Mouse (Mus musculus): ENCODE measurements at regions not wholly inside any gene's neighbourhood (a gene's known extent, or its start where the extent isn't known, plus 50 kb on each side); places are given as distances from the start of the nearest gene placed in this dataset.
"Not testable (repeated sequence)": the region's sequence is repeated elsewhere in the genome, so short reads cannot be mapped to it uniquely, and the experiment has no call there.

- DNase-seq (ENCODE audit: low spot score); H3K27ac ChIP-seq; H3K4me1 ChIP-seq (replicated peaks; ENCODE audit: control insufficient read depth, insufficient read depth, low read length); H3K4me2 ChIP-seq (replicated peaks); H3K27me3 ChIP-seq (ENCODE audit: control insufficient read depth, insufficient read depth, low read length); ATAC-seq (ENCODE audit: low FRiP score); H3K4me3 ChIP-seq (replicated peaks; ENCODE audit: low read length); H3K9me3 ChIP-seq (ENCODE audit: control insufficient read depth, low read length); H3K36me3 ChIP-seq (replicated peaks; ENCODE audit: control insufficient read depth, insufficient read depth); H3K9ac ChIP-seq: not testable (repeated sequence)
- 66% methylated on average over 3 of the region's 3 CpGs for WGBS
Measured at GRCm38 (mm10) chr13:5695581-5695980, 165.7 kb upstream of the Klf6 start.

DNA sequence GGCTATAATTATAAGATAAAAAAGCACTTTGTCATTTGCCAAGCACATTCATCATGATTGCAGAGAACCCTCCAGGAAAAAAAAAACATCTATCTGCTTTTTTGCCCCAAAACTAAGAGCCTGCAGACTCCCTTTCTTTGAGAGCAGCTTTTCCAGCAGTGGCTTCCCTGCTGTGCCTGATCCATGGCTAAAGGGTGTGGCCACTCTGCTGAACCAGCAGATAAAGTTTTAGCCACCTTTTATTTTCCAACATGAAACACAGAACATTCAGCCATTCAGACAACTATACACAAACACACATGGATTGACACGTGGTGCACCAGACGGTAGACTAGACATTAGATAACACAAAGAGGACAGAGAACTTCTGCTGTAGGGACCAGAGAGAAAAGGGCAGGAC lies 164.9 kb upstream of the Klf6 start:
- H3K9me3 ChIP-seq (ENCODE audit: control insufficient read depth, low read length): 0 out of 2 replicates have a peak, but pooled peaks cover 6% of the 10 kb centered on the region
- no peak overlapping the region for H3K4me3 ChIP-seq (replicated peaks; ENCODE audit: low read length)
- no peak overlapping the region for H3K4me2 ChIP-seq (replicated peaks)
- H3K9ac ChIP-seq: no peak overlapping the region
- DNase-seq (ENCODE audit: low spot score) (no peak), ATAC-seq (ENCODE audit: low FRiP score) (no peak)
- 25% methylated on average over 2 of the region's 2 CpGs for WGBS
- H3K36me3 ChIP-seq (replicated peaks; ENCODE audit: control insufficient read depth, insufficient read depth): no peaks in the 10 kb centered on the region
- H3K27ac ChIP-seq: no peak overlapping the region
- H3K27me3 ChIP-seq (ENCODE audit: control insufficient read depth, insufficient read depth, low read length): no peaks in the 10 kb centered on the region
- H3K4me1 ChIP-seq (replicated peaks; ENCODE audit: control insufficient read depth, insufficient read depth, low read length): no peaks in the 10 kb centered on the region

DNA sequence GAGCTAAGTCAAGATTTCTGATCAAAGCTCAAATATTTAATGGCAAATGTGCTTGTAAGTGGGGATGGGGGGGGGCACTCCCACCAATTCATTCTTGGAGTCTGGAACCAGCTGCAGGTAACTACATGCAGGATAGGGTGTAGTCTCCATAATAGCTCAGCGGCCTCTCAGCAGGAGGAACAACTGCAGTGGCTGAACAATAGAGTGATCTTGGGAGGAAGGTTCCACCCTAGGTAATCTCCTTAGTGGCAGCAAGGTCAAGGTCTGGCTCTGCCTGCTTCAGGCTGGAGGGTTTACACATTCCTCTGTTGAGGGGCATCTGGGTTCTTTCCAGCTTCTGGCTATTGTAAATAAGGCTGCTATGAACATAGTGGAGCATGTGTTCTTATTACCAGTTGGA lies 164.0 kb upstream of the Klf6 start:
- H3K27ac ChIP-seq; H3K36me3 ChIP-seq (replicated peaks; ENCODE audit: control insufficient read depth, insufficient read depth); ATAC-seq (ENCODE audit: low FRiP score); DNase-seq (ENCODE audit: low spot score); H3K9ac ChIP-seq; H3K27me3 ChIP-seq (ENCODE audit: control insufficient read depth, insufficient read depth, low read length); H3K4me3 ChIP-seq (replicated peaks; ENCODE audit: low read length); H3K9me3 ChIP-seq (ENCODE audit: control insufficient read depth, low read length); H3K4me2 ChIP-seq (replicated peaks); H3K4me1 ChIP-seq (replicated peaks; ENCODE audit: control insufficient read depth, insufficient read depth, low read length): not testable (repeated sequence)
- 55% methylated on average over 1 of the region's 1 CpGs for WGBS

DNA sequence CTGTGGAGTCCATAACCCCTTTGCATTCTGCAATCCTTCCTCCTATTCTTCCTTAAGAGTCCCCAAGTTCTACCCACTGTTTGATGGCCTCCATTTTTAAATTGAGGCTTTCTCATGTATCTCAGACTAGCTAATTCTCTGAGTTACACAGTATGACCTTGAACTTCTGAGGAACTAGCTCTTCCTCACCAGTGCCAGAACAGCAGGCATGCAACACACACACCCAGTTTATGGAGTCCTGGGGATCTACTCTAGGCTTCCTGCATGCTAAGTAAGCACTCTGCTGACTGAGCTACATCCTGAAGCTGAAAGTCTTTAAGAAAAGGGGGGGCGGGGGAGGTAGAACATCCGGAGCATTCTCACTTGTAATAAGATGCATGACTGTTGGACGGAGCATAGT lies 159.2 kb upstream of the Klf6 start:
- no peak overlapping the region for H3K9ac ChIP-seq
- DNase-seq (ENCODE audit: low spot score) (no peak), ATAC-seq (ENCODE audit: low FRiP score) (no peak)
- 80% methylated on average over 3 of the region's 3 CpGs for WGBS
- H3K9me3 ChIP-seq (ENCODE audit: control insufficient read depth, low read length): no peaks in the 10 kb centered on the region
- no peak overlapping the region for H3K4me3 ChIP-seq (replicated peaks; ENCODE audit: low read length)
- no peak overlapping the region for H3K27ac ChIP-seq
- H3K4me2 ChIP-seq (replicated peaks): no peak overlapping the region
- no peaks in the 10 kb centered on the region for H3K4me1 ChIP-seq (replicated peaks; ENCODE audit: control insufficient read depth, insufficient read depth, low read length)
- H3K27me3 ChIP-seq (ENCODE audit: control insufficient read depth, insufficient read depth, low read length): no peaks in the 10 kb centered on the region
- H3K36me3 ChIP-seq (replicated peaks; ENCODE audit: control insufficient read depth, insufficient read depth): no peaks in the 10 kb centered on the region

DNA sequence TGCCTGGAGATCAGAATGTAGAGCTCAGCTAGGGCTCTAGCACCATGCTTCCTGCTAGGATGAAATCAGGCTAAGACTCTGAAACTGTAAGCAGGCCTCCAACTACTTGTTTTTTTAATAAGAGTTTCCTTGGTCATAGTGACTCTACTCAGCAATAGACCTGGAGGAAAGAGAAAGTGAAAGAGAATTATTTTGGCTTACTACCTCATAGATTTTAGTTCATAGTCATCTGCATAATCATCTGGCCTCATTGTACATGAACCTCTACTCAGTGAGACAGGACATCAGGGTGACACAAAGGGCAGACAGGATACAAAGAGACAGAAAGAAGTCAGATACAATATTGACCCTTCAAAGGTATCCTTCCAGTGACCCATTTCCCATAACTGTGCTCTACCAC lies 156.3 kb upstream of the Klf6 start:
- Histone ChIP-seq H3K4me1 (replicated peaks; ENCODE audit: control insufficient read depth, insufficient read depth, low read length) (no peaks in the 10 kb centered on the region), H3K9ac (no peak overlapping the region), H3K27ac (no peak overlapping the region), H3K4me3 (replicated peaks; ENCODE audit: low read length) (no peak overlapping the region), H3K9me3 (ENCODE audit: control insufficient read depth, low read length) (no peaks in the 10 kb centered on the region), H3K27me3 (ENCODE audit: control insufficient read depth, insufficient read depth, low read length) (no peaks in the 10 kb centered on the region), H3K36me3 (replicated peaks; ENCODE audit: control insufficient read depth, insufficient read depth) (no peaks in the 10 kb centered on the region), H3K4me2 (replicated peaks) (no peak overlapping the region)
- DNase-seq (ENCODE audit: low spot score) (no peak), ATAC-seq (ENCODE audit: low FRiP score) (no peak)

- Histone ChIP-seq H3K27ac (no peak overlapping the region), H3K4me3 (replicated peaks; ENCODE audit: low read length) (no peak overlapping the region), H3K4me2 (replicated peaks) (no peak overlapping the region), H3K4me1 (replicated peaks; ENCODE audit: control insufficient read depth, insufficient read depth, low read length) (no peaks in the 10 kb centered on the region), H3K27me3 (ENCODE audit: control insufficient read depth, insufficient read depth, low read length) (no peaks in the 10 kb centered on the region), H3K36me3 (replicated peaks; ENCODE audit: control insufficient read depth, insufficient read depth) (no peaks in the 10 kb centered on the region), H3K9me3 (ENCODE audit: control insufficient read depth, low read length) (no peaks in the 10 kb centered on the region), H3K9ac (no peak overlapping the region)
- WGBS: 86% methylated on average over 1 of the region's 1 CpGs
- no peak for DNase-seq (ENCODE audit: low spot score)
- no peak for ATAC-seq (ENCODE audit: low FRiP score)
Measured at GRCm38 (mm10) chr13:5711646-5712045, 149.6 kb upstream of the Klf6 start.

DNA sequence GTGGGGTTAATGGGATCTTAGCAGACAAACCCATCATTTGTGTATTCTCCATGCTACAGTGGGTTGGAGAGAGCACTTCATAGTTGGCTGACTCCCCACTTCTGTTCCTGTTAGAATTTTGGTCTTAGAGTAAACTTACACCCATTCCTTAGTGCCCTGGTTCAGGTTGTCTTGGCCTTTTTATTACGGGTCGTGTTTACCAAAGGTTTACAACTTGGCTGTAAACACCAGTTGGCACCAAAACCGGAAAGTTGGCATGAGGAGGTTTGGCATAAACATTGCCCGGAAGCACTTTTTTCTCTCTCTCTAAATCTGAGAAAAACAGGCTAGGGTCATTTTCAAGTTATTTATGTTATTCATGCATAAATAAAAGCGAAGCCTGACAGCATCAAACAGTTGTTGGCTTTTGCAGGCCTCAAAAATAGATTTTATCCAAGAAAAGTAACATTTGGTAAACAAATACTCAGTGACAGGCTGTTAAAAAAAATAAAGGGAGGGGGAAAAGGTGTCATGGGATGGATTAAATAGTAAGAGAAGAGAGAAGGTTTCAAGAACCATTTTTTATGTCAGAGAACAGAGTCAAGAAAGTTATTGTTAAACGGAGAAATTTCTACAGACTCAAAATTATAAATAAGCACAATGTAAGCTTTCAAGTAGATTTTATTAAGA lies 148.0 kb upstream of the Klf6 start:
- no peaks in the 10 kb centered on the region for H3K27me3 ChIP-seq (ENCODE audit: control insufficient read depth, insufficient read depth, low read length)
- H3K9me3 ChIP-seq (ENCODE audit: control insufficient read depth, low read length): no peaks in the 10 kb centered on the region
- H3K4me2 ChIP-seq (replicated peaks): no peak overlapping the region
- H3K4me3 ChIP-seq (replicated peaks; ENCODE audit: low read length): no peak overlapping the region
- H3K36me3 ChIP-seq (replicated peaks; ENCODE audit: control insufficient read depth, insufficient read depth): no peaks in the 10 kb centered on the region
- no peaks in the 10 kb centered on the region for H3K4me1 ChIP-seq (replicated peaks; ENCODE audit: control insufficient read depth, insufficient read depth, low read length)
- WGBS: 82% methylated on average over 6 of the region's 6 CpGs
- DNase-seq (ENCODE audit: low spot score): no peak
- H3K9ac ChIP-seq: no peak overlapping the region
- no peak overlapping the region for H3K27ac ChIP-seq
- ATAC-seq (ENCODE audit: low FRiP score): no peak

DNA sequence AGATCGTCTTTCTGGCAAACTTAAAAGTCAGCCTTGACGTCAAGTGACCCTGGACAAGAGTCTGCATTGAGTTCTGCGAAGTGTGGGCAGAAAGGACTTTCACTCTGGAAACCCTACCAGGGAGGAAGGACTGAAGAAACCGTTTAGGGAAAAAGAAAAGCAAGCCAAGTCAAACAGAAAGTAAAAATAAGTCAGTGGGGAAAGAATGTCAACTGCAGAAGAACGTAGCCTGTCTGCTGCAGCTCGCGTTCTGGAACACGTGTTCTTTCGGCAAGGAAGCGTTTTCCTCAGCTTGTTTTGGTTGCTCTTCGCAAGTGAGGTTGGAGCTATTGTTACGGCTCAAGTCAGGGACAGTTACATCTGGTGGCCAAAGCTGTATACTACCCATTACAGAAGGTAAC lies 147.1 kb upstream of the Klf6 start:
- H3K9me3 ChIP-seq (ENCODE audit: control insufficient read depth, low read length): no peaks in the 10 kb centered on the region
- WGBS: 80% methylated on average over 12 of the region's 12 CpGs

GRCm38 (mm10) chr13:5714793-5715192 lies 146.5 kb upstream of the Klf6 start:
- H3K9ac ChIP-seq: no peak overlapping the region
- H3K4me3 ChIP-seq (replicated peaks; ENCODE audit: low read length): no peak overlapping the region
- ATAC-seq (ENCODE audit: low FRiP score): no peak
- no peaks in the 10 kb centered on the region for H3K36me3 ChIP-seq (replicated peaks; ENCODE audit: control insufficient read depth, insufficient read depth)
- DNase-seq (ENCODE audit: low spot score): no peak
- no peak overlapping the region for H3K4me2 ChIP-seq (replicated peaks)
- no peak overlapping the region for H3K27ac ChIP-seq
- H3K27me3 ChIP-seq (ENCODE audit: control insufficient read depth, insufficient read depth, low read length): no peaks in the 10 kb centered on the region
- no peaks in the 10 kb centered on the region for H3K9me3 ChIP-seq (ENCODE audit: control insufficient read depth, low read length)
- H3K4me1 ChIP-seq (replicated peaks; ENCODE audit: control insufficient read depth, insufficient read depth, low read length): no peaks in the 10 kb centered on the region

More for the DNA sequence above, 147.1 kb upstream of the Klf6 start:
- DNase-seq (ENCODE audit: low spot score) (no peak), ATAC-seq (ENCODE audit: low FRiP score) (no peak)
- H3K27me3 ChIP-seq (ENCODE audit: control insufficient read depth, insufficient read depth, low read length): no peaks in the 10 kb centered on the region
- no peaks in the 10 kb centered on the region for H3K36me3 ChIP-seq (replicated peaks; ENCODE audit: control insufficient read depth, insufficient read depth)
- no peaks in the 10 kb centered on the region for H3K4me1 ChIP-seq (replicated peaks; ENCODE audit: control insufficient read depth, insufficient read depth, low read length)
- no peak overlapping the region for H3K4me3 ChIP-seq (replicated peaks; ENCODE audit: low read length)
- no peak overlapping the region for H3K9ac ChIP-seq
- no peak overlapping the region for H3K4me2 ChIP-seq (replicated peaks)
- H3K27ac ChIP-seq: no peak overlapping the region

- H3K4me2 ChIP-seq (replicated peaks): no peak overlapping the region
- H3K36me3 ChIP-seq (replicated peaks; ENCODE audit: control insufficient read depth, insufficient read depth): no peaks in the 10 kb centered on the region
- 85% methylated on average over 3 of the region's 3 CpGs for WGBS
- H3K9me3 ChIP-seq (ENCODE audit: control insufficient read depth, low read length): no peaks in the 10 kb centered on the region
- H3K4me3 ChIP-seq (replicated peaks; ENCODE audit: low read length): no peak overlapping the region
- H3K4me1 ChIP-seq (replicated peaks; ENCODE audit: control insufficient read depth, insufficient read depth, low read length): no peaks in the 10 kb centered on the region
- H3K9ac ChIP-seq: no peak overlapping the region
- no peaks in the 10 kb centered on the region for H3K27me3 ChIP-seq (ENCODE audit: control insufficient read depth, insufficient read depth, low read length)
- DNase-seq (ENCODE audit: low spot score) (no peak), ATAC-seq (ENCODE audit: low FRiP score) (no peak)
- H3K27ac ChIP-seq: no peak overlapping the region
Measured at GRCm38 (mm10) chr13:5716749-5717148, 144.5 kb upstream of the Klf6 start.

Measured in hindbrain, embryonic 14.5 days (tissue).